Mouse (Mus musculus): Measurements from ENCODE around the gene Ablim2. TPM values are rescaled to one million over a fixed set of nuclear protein-coding genes. Genes with fewer than 3 reads are reported as not detected.

The Ablim2 gene
- polyA plus RNA-seq, 1 experiment from 2014 or later: 3.2 TPM

DNA sequence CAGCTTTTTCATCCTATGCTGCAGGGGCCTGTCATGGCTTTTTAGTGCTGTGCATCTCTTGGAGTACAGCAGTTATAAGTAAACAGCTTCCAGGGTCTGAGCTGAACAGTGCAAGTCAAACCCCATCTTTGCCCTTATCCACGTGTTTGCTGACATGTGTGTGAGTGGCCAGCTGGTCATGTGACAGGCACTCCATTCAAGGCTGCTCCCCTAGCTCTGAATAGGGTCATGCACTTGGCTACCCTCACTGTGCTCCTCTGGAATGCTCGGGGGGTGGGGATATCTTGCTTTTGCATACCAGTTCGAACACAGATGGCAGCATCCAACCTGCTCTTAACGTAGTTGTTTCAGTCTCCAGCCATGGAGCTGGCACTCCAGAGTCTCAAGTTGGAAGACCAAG is 115.7 kb downstream of the Ablim2 start:
- H3K4me3 ChIP-seq (ENCODE audit: low read depth, low read length): no peak overlapping the region
- no peak overlapping the region for H3K27ac ChIP-seq (ENCODE audit: low read length)
- ATAC-seq (ENCODE audit: insufficient number of reproducible peaks, insufficient read depth, low FRiP score, low read depth): no peak
- H3K9me3 ChIP-seq (ENCODE audit: control insufficient read depth, low read depth, low read length): no peaks in the 10 kb centered on the region
- H3K27me3 ChIP-seq (ENCODE audit: control insufficient read depth, insufficient read depth, low read length): no peaks in the 10 kb centered on the region
- H3K4me2 ChIP-seq (replicated peaks; ENCODE audit: low read depth, low read length): no peak overlapping the region
- no peaks in the 10 kb centered on the region for H3K4me1 ChIP-seq (ENCODE audit: control insufficient read depth, insufficient read depth, low read length)
- 24% methylated on average over 4 of the region's 4 CpGs for WGBS
- H3K9ac ChIP-seq (replicated peaks; ENCODE audit: low read depth, low read length): no peak overlapping the region
- no peaks in the 10 kb centered on the region for H3K36me3 ChIP-seq (ENCODE audit: control insufficient read depth, insufficient read depth, low read length)

DNA sequence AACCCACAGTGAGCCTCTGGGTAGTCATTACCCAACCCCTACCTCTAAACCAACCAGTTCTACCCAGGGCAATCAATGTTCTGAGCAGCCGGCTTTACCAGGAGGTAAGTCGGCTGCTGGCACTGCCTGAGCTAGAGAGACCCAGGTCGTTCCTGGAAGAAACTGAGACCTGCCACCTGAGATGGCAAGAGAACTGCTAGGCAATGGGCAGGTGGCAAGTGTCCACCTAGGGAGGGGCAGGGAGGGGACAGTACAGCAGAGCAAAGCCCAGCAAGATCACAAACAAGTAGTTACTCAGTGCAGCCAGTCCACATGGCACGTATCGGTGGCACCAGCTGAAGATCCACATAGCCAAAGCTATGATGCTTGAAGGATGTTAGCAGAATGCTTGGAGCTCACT is 118.6 kb downstream of the Ablim2 start:
- H3K27ac ChIP-seq (ENCODE audit: low read length): no peak overlapping the region
- no peak overlapping the region for H3K4me2 ChIP-seq (replicated peaks; ENCODE audit: low read depth, low read length)
- no peaks in the 10 kb centered on the region for H3K36me3 ChIP-seq (ENCODE audit: control insufficient read depth, insufficient read depth, low read length)
- no peaks in the 10 kb centered on the region for H3K9me3 ChIP-seq (ENCODE audit: control insufficient read depth, low read depth, low read length)
- H3K9ac ChIP-seq (replicated peaks; ENCODE audit: low read depth, low read length): no peak overlapping the region
- 93% methylated on average over 5 of the region's 5 CpGs for WGBS
- no peaks in the 10 kb centered on the region for H3K4me1 ChIP-seq (ENCODE audit: control insufficient read depth, insufficient read depth, low read length)
- ATAC-seq (ENCODE audit: insufficient number of reproducible peaks, insufficient read depth, low FRiP score, low read depth): no peak
- H3K4me3 ChIP-seq (ENCODE audit: low read depth, low read length): no peak overlapping the region
- H3K27me3 ChIP-seq (ENCODE audit: control insufficient read depth, insufficient read depth, low read length): no peaks in the 10 kb centered on the region

DNA sequence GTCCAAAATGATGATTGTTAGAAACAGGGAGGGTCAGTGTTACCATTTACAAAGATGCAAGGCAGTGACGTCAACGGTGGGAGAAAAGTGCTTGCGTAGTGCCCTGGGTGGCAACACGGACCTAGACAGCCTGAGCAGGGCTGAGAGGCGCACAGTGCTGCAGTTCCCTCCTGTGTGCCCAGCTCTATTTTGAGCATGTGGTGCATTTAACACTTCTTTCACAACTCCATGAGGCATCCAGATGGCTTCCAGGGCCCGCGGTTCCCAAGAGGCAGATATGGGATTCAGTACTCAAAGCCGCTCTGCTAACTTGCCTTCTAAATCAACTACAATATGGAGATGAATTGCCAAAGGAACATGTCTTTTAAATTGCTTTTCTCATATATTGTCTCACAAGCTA is 121.5 kb downstream of the Ablim2 start:
- WGBS: 86% methylated on average over 8 of the region's 8 CpGs

DNA sequence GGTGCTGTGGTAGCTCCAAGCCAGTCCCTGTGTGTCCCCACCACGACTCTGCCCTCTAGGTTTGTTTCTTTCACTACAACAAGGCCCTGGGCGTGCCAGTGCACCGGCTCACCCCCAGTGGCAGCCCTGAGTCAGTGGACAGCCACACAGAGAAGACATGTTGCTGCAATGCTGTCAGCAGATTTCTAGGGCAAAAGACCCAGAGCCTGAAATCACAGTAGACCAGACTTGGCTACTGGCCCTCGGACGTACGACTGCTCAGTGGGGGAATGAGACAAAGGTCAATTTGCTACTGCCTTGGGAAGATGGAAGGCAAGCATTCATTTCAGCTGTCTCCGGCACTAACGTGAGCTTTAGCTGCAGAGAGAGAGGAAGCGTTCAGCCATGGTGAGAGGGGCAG is 124.7 kb downstream of the Ablim2 start:
- no peak overlapping the region for H3K27ac ChIP-seq (ENCODE audit: low read length)
- H3K9ac ChIP-seq (replicated peaks; ENCODE audit: low read depth, low read length): no peak overlapping the region
- H3K4me2 ChIP-seq (replicated peaks; ENCODE audit: low read depth, low read length): no peak overlapping the region
- ATAC-seq (ENCODE audit: insufficient number of reproducible peaks, insufficient read depth, low FRiP score, low read depth): no peak
- no peaks in the 10 kb centered on the region for H3K9me3 ChIP-seq (ENCODE audit: control insufficient read depth, low read depth, low read length)
- WGBS: 42% methylated on average over 9 of the region's 9 CpGs
- no peak overlapping the region for H3K4me3 ChIP-seq (ENCODE audit: low read depth, low read length)
- H3K4me1 ChIP-seq (ENCODE audit: control insufficient read depth, insufficient read depth, low read length): no peaks in the 10 kb centered on the region
- H3K36me3 ChIP-seq (ENCODE audit: control insufficient read depth, insufficient read depth, low read length): no peaks in the 10 kb centered on the region
- H3K27me3 ChIP-seq (ENCODE audit: control insufficient read depth, insufficient read depth, low read length): no peaks in the 10 kb centered on the region

More for the DNA sequence above, 121.5 kb downstream of the Ablim2 start:
- H3K4me2 ChIP-seq (replicated peaks; ENCODE audit: low read depth, low read length): no peak overlapping the region
- no peak overlapping the region for H3K4me3 ChIP-seq (ENCODE audit: low read depth, low read length)
- no peaks in the 10 kb centered on the region for H3K4me1 ChIP-seq (ENCODE audit: control insufficient read depth, insufficient read depth, low read length)
- H3K27ac ChIP-seq (ENCODE audit: low read length): no peak overlapping the region
- no peak overlapping the region for H3K9ac ChIP-seq (replicated peaks; ENCODE audit: low read depth, low read length)
- no peaks in the 10 kb centered on the region for H3K9me3 ChIP-seq (ENCODE audit: control insufficient read depth, low read depth, low read length)
- no peaks in the 10 kb centered on the region for H3K27me3 ChIP-seq (ENCODE audit: control insufficient read depth, insufficient read depth, low read length)
- H3K36me3 ChIP-seq (ENCODE audit: control insufficient read depth, insufficient read depth, low read length): no peaks in the 10 kb centered on the region
- no peak for ATAC-seq (ENCODE audit: insufficient number of reproducible peaks, insufficient read depth, low FRiP score, low read depth)

DNA sequence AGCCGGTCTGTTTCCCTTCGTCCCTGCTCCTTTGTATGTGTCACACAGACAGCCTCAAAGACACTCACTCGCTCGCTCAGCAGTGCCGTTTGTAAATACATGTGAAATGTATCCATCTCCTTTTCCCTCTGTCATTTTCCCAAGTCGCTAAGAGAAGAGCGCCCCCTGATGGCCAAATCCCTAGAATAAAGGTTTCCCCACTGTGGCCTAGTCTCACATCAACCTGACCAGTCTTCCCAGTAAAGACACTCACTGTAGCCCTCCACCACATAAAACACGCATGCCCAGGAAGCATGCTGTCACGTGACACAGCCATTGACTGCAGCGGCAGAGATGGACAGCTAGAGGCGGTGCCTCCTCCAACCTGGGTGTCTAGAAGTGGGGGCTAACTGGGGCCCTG is 126.6 kb downstream of the Ablim2 start:
- Histone ChIP-seq H3K4me2 (replicated peaks; ENCODE audit: low read depth, low read length) (no peak overlapping the region), H3K27ac (ENCODE audit: low read length) (no peak overlapping the region), H3K4me3 (ENCODE audit: low read depth, low read length) (no peak overlapping the region), H3K9me3 (ENCODE audit: control insufficient read depth, low read depth, low read length) (no peaks in the 10 kb centered on the region), H3K27me3 (ENCODE audit: control insufficient read depth, insufficient read depth, low read length) (no peaks in the 10 kb centered on the region), H3K36me3 (ENCODE audit: control insufficient read depth, insufficient read depth, low read length) (no peaks in the 10 kb centered on the region), H3K4me1 (ENCODE audit: control insufficient read depth, insufficient read depth, low read length) (no peaks in the 10 kb centered on the region), H3K9ac (replicated peaks; ENCODE audit: low read depth, low read length) (no peak overlapping the region)
- no peak for ATAC-seq (ENCODE audit: insufficient number of reproducible peaks, insufficient read depth, low FRiP score, low read depth)
- 33% methylated on average over 11 of the region's 11 CpGs for WGBS

DNA sequence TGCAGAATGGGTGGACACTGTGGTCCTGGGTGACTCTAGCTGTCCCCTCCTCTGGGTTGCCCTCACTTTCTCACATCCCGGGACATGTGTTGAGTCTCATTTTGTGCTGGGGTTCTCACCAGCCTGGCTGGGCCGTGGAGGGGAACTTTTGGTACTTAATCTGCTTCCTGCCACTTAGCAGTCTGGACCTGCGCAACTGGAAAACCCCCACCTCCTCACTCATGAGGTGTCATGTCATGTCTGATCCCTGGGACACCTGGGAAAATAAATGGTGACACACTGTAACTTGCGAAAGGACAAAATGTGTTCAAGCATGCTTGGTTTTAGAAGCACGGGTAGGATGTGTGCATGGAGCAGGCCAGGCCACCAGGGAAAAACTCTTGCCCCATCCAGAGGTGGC is 127.0 kb downstream of the Ablim2 start:
- no peaks in the 10 kb centered on the region for H3K27me3 ChIP-seq (ENCODE audit: control insufficient read depth, insufficient read depth, low read length)
- ATAC-seq (ENCODE audit: insufficient number of reproducible peaks, insufficient read depth, low FRiP score, low read depth): no peak
- no peak overlapping the region for H3K9ac ChIP-seq (replicated peaks; ENCODE audit: low read depth, low read length)
- H3K4me3 ChIP-seq (ENCODE audit: low read depth, low read length): no peak overlapping the region
- no peaks in the 10 kb centered on the region for H3K9me3 ChIP-seq (ENCODE audit: control insufficient read depth, low read depth, low read length)
- no peaks in the 10 kb centered on the region for H3K4me1 ChIP-seq (ENCODE audit: control insufficient read depth, insufficient read depth, low read length)
- no peak overlapping the region for H3K27ac ChIP-seq (ENCODE audit: low read length)
- no peak overlapping the region for H3K4me2 ChIP-seq (replicated peaks; ENCODE audit: low read depth, low read length)
- WGBS: 87% methylated on average over 5 of the region's 5 CpGs
- no peaks in the 10 kb centered on the region for H3K36me3 ChIP-seq (ENCODE audit: control insufficient read depth, insufficient read depth, low read length)

DNA sequence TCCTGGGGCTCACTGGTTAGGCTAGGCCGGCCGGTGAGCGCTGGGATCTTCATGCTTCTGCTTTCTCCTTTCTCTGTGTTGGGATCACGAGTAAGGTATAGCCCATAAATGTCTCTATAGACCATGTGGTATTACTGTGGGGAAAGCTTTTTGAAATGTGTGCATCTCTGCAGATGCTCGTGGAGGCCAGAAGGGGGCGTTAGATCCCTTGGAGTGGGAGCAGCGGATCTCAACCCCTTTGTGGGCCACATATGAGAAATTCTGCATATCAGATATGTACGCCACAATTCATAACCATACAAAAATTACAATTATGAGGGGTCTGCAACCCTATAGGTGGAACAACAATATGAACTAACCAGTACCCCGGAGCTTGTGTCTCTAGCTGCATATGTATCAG is 131.3 kb downstream of the Ablim2 start:
- Histone ChIP-seq H3K4me1 (ENCODE audit: control insufficient read depth, insufficient read depth, low read length) (0 out of 2 replicates have a peak, but pooled peaks cover 6% of the 10 kb centered on the region), H3K27me3 (ENCODE audit: control insufficient read depth, insufficient read depth, low read length) (no peaks in the 10 kb centered on the region), H3K9ac (replicated peaks; ENCODE audit: low read depth, low read length) (no peak overlapping the region), H3K27ac (ENCODE audit: low read length) (no peak overlapping the region), H3K4me3 (ENCODE audit: low read depth, low read length) (no peak overlapping the region), H3K36me3 (ENCODE audit: control insufficient read depth, insufficient read depth, low read length) (no peaks in the 10 kb centered on the region), H3K4me2 (replicated peaks; ENCODE audit: low read depth, low read length) (no peak overlapping the region), H3K9me3 (ENCODE audit: control insufficient read depth, low read depth, low read length) (no peaks in the 10 kb centered on the region)
- no peak for ATAC-seq (ENCODE audit: insufficient number of reproducible peaks, insufficient read depth, low FRiP score, low read depth)
- WGBS: 52% methylated on average over 9 of the region's 9 CpGs

DNA sequence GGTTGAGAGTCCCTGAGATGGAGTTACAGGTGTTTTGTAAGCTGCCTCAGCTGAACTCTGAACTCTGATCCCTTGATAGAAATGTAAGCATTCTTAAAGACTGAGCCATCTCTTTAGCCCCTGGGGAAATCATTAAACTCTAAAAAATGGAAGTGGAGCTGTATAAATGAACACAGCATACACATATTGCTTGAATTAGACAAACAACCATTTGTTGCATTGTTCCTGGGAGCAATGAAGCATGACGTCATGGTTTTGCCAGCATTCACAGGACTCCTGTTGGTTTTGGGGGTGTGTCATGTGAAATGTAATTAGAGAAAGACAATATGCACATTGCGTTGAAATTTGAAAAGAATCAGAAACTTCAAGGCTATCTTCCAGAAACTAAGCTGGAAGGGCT is 132.0 kb downstream of the Ablim2 start:
- no peak for ATAC-seq (ENCODE audit: insufficient number of reproducible peaks, insufficient read depth, low FRiP score, low read depth)
- Histone ChIP-seq H3K27me3 (ENCODE audit: control insufficient read depth, insufficient read depth, low read length) (no peaks in the 10 kb centered on the region), H3K27ac (ENCODE audit: low read length) (no peak overlapping the region), H3K4me3 (ENCODE audit: low read depth, low read length) (no peak overlapping the region), H3K4me2 (replicated peaks; ENCODE audit: low read depth, low read length) (no peak overlapping the region), H3K9me3 (ENCODE audit: control insufficient read depth, low read depth, low read length) (no peaks in the 10 kb centered on the region), H3K9ac (replicated peaks; ENCODE audit: low read depth, low read length) (no peak overlapping the region), H3K36me3 (ENCODE audit: control insufficient read depth, insufficient read depth, low read length) (no peaks in the 10 kb centered on the region), H3K4me1 (ENCODE audit: control insufficient read depth, insufficient read depth, low read length) (peaks cover 10% of the 10 kb centered on the region; the same call in 1 of the 2 replicates)
- 50% methylated on average over 2 of the region's 2 CpGs for WGBS

DNA sequence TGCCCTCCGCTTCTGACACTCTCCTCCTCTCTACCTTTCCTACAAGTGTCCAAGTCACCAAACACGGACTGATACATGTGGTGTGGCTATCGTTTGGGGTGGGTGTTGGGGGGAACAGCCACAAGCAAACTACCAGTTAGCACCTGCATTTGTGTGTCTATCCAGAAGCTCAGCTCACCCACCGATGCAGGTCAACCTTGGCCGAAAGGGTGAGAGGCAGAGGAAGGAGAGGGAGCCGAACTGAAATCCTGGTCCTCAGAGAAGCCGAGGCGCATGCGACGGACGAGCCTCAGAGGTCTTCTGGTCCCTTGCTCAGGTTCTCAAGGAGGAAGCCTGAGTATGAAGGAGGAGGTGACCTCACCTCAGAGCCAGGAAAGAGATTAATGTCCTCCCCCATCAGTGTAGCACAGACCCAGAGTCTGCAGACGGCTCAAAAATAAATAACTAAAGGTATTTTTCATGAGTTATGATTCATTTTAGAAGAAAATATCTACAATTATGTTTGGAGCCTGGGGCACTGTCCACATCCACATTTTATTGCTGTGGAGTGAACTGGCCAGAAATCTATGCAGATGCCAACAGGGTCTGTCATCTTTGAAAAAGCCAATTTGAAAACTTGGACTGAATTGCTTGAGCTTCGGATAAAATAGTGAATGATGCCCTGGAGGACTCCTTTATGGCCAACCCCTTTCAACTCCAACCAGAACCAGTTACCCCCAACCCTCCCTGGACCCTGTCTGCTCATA is 133.5 kb downstream of the Ablim2 start:
- Histone ChIP-seq H3K27me3 (ENCODE audit: control insufficient read depth, insufficient read depth, low read length) (no peaks in the 10 kb centered on the region), H3K9me3 (ENCODE audit: control insufficient read depth, low read depth, low read length) (no peaks in the 10 kb centered on the region), H3K4me3 (ENCODE audit: low read depth, low read length) (no peak overlapping the region), H3K36me3 (ENCODE audit: control insufficient read depth, insufficient read depth, low read length) (no peaks in the 10 kb centered on the region), H3K27ac (ENCODE audit: low read length) (no peak overlapping the region), H3K4me2 (replicated peaks; ENCODE audit: low read depth, low read length) (no peak overlapping the region), H3K9ac (replicated peaks; ENCODE audit: low read depth, low read length) (no peak overlapping the region), H3K4me1 (ENCODE audit: control insufficient read depth, insufficient read depth, low read length) (peaks cover 20% of the 10 kb centered on the region; the same call in 1 of the 2 replicates)
- 85% methylated on average over 13 of the region's 13 CpGs for WGBS
- no peak for ATAC-seq (ENCODE audit: insufficient number of reproducible peaks, insufficient read depth, low FRiP score, low read depth)
